Mouse (Mus musculus) liver, embryonic 15.5 days (tissue): Measurements from ENCODE around the gene Tpt1. TPM values are rescaled to one million over a fixed set of nuclear protein-coding genes. Genes with fewer than 3 reads are reported as not detected.

Source experiments
- ATAC-seq: fragments of 200-750 bp; cut with Nextera tagmentation; 2 replicates; pipeline ENCODE4 v1.8.0; 2017; ENCODE audit warnings: moderate number of reproducible peaks, mild to moderate bottlenecking, moderate library complexity; ENCODE audit not compliant: insufficient read depth
- H3K27ac ChIP-seq: fragments of 300-500 bp; sonication (generic); replicated peaks from 2 replicates; pipeline ENCODE4 v1.5.1; 2015; ENCODE audit warnings: mild to moderate bottlenecking, inconsistent platforms
- H3K27me3 ChIP-seq: fragments of 300-500 bp; sonication (generic); 2 replicates; pipeline ENCODE4 v1.6.1; 2015; ENCODE audit warnings: mild to moderate bottlenecking, inconsistent platforms
- H3K36me3 ChIP-seq: fragments of 300-500 bp; sonication (generic); replicated peaks from 2 replicates; pipeline ENCODE4 v1.6.1; 2015; ENCODE audit warnings: moderate library complexity, mild to moderate bottlenecking, inconsistent platforms
- H3K4me1 ChIP-seq: fragments of 300-500 bp; sonication (generic); replicated peaks from 2 replicates; pipeline ENCODE4 v1.6.1; 2015; ENCODE audit warnings: inconsistent platforms
- H3K4me2 ChIP-seq: fragments of 300-500 bp; sonication (generic); 2 replicates; pipeline ENCODE4 v1.6.1; 2015; ENCODE audit warnings: moderate library complexity, mild to moderate bottlenecking, inconsistent platforms
- H3K4me3 ChIP-seq: fragments of 300-500 bp; sonication (generic); replicated peaks from 2 replicates; pipeline ENCODE4 v1.5.1; 2015; ENCODE audit warnings: mild to moderate bottlenecking, inconsistent platforms
- H3K9ac ChIP-seq: fragments of 300-500 bp; sonication (generic); 2 replicates; pipeline ENCODE4 v1.6.1; 2015; ENCODE audit warnings: moderate library complexity, mild to moderate bottlenecking, inconsistent platforms
- H3K9me3 ChIP-seq: fragments of 300-500 bp; sonication (generic); replicated peaks from 2 replicates; pipeline ENCODE4 v1.6.1; 2016; ENCODE audit warnings: inconsistent platforms
- WGBS: fragments of 180-500 bp; shearing (Covaris S2); methylation state at CpG from one replicate; pipeline ENCODE4 v1.1.7; 2015; ENCODE audit warnings: mixed read lengths; ENCODE audit not compliant: insufficient replicate concordance; 5-methylcytosine and 5-hydroxymethylcytosine counted together
- polyA plus RNA-seq: library from polyadenylated mRNA; unstranded; fragments of >200 nt; fragmentation: Nextera tagmentation; extraction: Ambion mirVana; gene quantifications from 2 replicates; pipeline ENCODE4 v1.2.1, GENCODE M21; 2015

Gene Tpt1
- polyA plus RNA-seq, 1 experiment from 2014 or later: 547 TPM

GRCm38 (mm10) chr14:75877297-75877696 lies 32.4 kb downstream of the Tpt1 start:
- Histone ChIP-seq H3K9me3 (no peaks in the 10 kb centered on the region), H3K4me1 (no peaks in the 10 kb centered on the region), H3K27me3 (peaks cover 4% of the 10 kb centered on the region; the same call in 1 of the 2 replicates), H3K9ac (no peak overlapping the region), H3K4me3 (no peak overlapping the region), H3K27ac (no peak overlapping the region), H3K36me3 (no peaks in the 10 kb centered on the region), H3K4me2 (no peak overlapping the region)
- no peak for ATAC-seq
- 62% methylated on average over 3 of the region's 3 CpGs for WGBS

DNA sequence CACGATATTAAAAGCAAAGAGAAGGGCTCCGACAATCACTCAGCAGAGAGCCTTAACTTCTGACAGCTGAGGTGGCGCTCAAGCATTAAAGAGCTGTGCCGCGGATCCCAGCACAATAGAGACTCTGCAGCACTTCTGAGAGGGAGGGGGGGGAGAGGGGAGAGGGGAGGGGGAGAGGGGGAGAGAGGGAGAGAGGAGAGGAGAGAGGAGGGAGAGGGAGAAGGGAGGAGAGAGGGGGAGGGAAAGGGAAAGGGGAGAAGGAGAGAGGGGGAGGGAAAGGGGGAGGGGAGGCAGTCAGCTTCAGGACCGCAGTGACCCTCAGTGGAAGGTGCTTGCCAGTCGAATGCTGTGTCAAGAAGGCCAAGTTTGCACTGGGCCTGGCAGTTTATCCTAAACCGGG lies 34.1 kb downstream of the Tpt1 start:
- Histone ChIP-seq H3K4me1 (no peaks in the 10 kb centered on the region), H3K4me2 (no peak overlapping the region), H3K27ac (no peak overlapping the region), H3K9ac (no peak overlapping the region), H3K36me3 (no peaks in the 10 kb centered on the region), H3K4me3 (no peak overlapping the region), H3K27me3 (peaks cover 4% of the 10 kb centered on the region; the same call in 1 of the 2 replicates), H3K9me3 (no peaks in the 10 kb centered on the region)
- ATAC-seq: no peak
- 35% methylated on average over 8 of the region's 8 CpGs for WGBS

- H3K4me3 ChIP-seq: no peak overlapping the region
- no peak overlapping the region for H3K4me2 ChIP-seq
- H3K27me3 ChIP-seq: peaks cover 2% of the 10 kb centered on the region; the same call in 1 of the 2 replicates
- H3K9me3 ChIP-seq: no peaks in the 10 kb centered on the region
- no peaks in the 10 kb centered on the region for H3K4me1 ChIP-seq
- ATAC-seq: no peak
- 44% methylated on average over 4 of the region's 4 CpGs for WGBS
- no peaks in the 10 kb centered on the region for H3K36me3 ChIP-seq
- no peak overlapping the region for H3K9ac ChIP-seq
- no peak overlapping the region for H3K27ac ChIP-seq
Observed at GRCm38 (mm10) chr14:75881856-75882255, 37.0 kb downstream of the Tpt1 start.

DNA sequence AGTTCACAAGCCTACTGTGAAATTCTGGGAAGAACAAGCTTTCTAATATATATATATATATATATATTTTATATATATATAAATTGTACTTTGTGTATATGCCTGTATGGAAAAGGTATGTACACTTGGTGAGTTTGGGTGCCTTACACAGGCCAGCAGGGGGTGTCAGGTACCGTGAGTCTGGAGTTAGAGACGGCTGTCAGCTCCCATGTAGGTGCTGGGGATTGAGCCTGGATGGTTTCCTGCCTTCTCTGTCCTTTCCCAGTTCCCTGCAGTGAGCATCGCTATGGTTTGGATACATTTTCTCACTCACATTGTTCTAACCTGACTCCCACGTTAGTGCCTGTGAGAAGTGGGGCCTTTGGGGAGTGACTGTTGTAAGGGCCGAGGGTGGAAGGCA lies 38.4 kb downstream of the Tpt1 start:
- ATAC-seq: no peak
- no peak overlapping the region for H3K9ac ChIP-seq
- WGBS: 66% methylated on average over 5 of the region's 5 CpGs
- H3K4me1 ChIP-seq: no peaks in the 10 kb centered on the region
- H3K27ac ChIP-seq: no peak overlapping the region
- H3K9me3 ChIP-seq: no peaks in the 10 kb centered on the region
- no peak overlapping the region for H3K4me2 ChIP-seq
- H3K36me3 ChIP-seq: no peaks in the 10 kb centered on the region
- H3K27me3 ChIP-seq: no peaks in the 10 kb centered on the region
- no peak overlapping the region for H3K4me3 ChIP-seq

GRCm38 (mm10) chr14:75883873-75884272 lies 39.0 kb downstream of the Tpt1 start:
- Histone ChIP-seq H3K27ac (no peak overlapping the region), H3K36me3 (no peaks in the 10 kb centered on the region), H3K4me3 (no peak overlapping the region), H3K27me3 (no peaks in the 10 kb centered on the region), H3K4me2 (no peak overlapping the region), H3K4me1 (no peaks in the 10 kb centered on the region), H3K9ac (no peak overlapping the region), H3K9me3 (no peaks in the 10 kb centered on the region)
- no peak for ATAC-seq
- 59% methylated on average over 5 of the region's 5 CpGs for WGBS

DNA sequence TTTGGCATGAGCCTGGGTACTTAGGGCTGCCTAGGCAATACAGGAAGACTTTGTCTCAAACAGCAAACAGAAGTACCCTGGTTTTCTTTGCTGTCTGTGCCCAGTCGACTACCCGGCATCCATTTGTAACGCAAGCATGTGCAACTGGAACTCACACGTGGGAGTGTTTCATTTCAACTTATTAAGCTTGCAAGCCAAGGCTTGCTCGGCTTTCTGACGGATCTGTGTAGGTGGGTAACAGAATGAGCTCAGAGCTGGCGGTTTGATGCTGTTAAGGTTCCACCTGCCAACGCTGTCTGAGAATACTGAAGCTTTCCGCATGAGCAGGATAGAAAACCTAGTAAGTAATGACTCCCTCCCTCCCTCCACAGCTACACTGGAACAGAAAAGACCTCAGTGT lies 47.2 kb downstream of the Tpt1 start:
- H3K4me1 ChIP-seq: no peaks in the 10 kb centered on the region
- H3K4me2 ChIP-seq: no peak overlapping the region
- no peaks in the 10 kb centered on the region for H3K27me3 ChIP-seq
- H3K4me3 ChIP-seq: no peak overlapping the region
- no peak overlapping the region for H3K27ac ChIP-seq
- no peak overlapping the region for H3K9ac ChIP-seq
- 72% methylated on average over 9 of the region's 9 CpGs for whole genome bisulfite sequencing
- peaks cover 11% of the 10 kb centered on the region for H3K36me3 ChIP-seq
- no peaks in the 10 kb centered on the region for H3K9me3 ChIP-seq
- ATAC-seq: no peak

Other genes with a start within 250 kb of the Tpt1 start
- gene Erich6b, start 202.8 kb upstream of the Tpt1 start, polyA plus RNA-seq: not detected in 2 replicates
- 6.9 and 7.1 TPM in 2 replicates for gene Cog3, start 90.6 kb upstream of the Tpt1 start, polyA plus RNA-seq
- 1.5 and 1.8 TPM in 2 replicates for gene Slc25a30, start 58.1 kb upstream of the Tpt1 start, polyA plus RNA-seq
- 0.14 and 0.21 TPM in 2 replicates for gene Kctd4, start 109.9 kb downstream of the Tpt1 start, polyA plus RNA-seq
- 18.0 and 19.4 TPM in 2 replicates for gene Gtf2f2, start 165.8 kb downstream of the Tpt1 start, polyA plus RNA-seq